Mouse (Mus musculus) urinary bladder, postnatal 10 days (tissue): Measurements from ENCODE around the gene Rhoh.
A peak's percentile ranks its signal among the peaks of the same experiment; 100 is the strongest.

Experiments
- DNase-seq: peaks from one replicate; pipeline ENCODE4 v3.0.0; 2022; ENCODE audit warnings: low spot score

Gene Rhoh

DNA sequence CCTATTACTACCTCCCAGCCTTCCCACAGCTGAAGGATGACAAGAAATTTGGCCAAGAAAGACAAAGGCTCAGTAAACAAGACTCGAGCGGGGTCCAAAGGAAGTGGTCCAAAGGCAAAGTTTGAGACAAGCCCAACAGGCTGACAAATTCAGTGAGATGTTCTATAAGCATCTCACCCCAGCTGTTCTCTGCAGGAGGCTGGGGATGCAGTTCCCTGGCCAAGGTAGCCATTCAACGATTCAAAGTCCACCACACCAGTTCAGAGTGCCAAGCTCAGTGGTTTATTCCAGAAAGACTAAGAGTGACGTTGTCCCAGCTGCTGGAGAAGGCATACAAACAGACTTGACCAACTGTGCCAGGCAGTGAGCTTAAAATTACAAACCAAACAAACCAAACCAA, 69.2 kb downstream of the Rhoh start:
- DNase-seq, result no peak

DNA sequence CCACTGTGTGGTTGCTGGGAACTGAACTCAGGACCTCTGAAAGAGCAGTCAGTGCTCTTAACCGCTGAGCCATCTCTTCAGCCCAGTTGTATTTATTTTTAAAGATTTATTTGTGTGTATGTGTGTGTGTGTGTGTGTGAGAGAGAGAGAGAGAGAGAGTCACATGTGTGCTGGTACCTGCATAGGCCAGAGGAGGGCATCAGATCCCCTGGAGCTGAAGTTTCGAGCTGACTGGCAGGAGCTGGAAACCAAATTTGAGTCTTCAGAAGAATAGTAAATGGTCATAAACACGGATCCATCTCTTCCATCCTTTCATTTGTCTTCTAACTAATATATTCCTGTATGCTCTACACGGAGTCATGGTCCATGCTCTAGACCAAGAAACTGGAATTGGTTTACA, 72.2 kb downstream of the Rhoh start:
- no peak for DNase-seq

DNA sequence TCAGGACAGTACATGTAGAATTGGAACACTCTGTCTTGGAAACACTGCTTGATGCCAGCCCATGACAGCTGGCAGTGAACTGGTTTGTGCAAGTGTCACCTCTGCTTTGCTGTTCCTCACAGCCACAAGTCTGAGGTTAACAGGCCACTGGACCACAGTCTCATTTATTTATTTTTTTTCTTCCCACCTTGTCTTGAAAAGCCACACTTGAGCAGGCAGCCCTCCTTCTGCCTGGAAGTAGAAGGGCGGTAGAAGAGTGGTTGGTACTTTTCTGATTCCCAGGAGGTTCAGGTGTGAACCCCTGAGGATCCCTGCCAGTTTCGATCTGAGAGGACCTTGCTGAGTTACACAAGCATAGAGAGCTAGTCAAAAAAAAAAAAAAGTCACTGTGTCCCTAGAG, 72.8 kb downstream of the Rhoh start:
- DNase-seq, result no peak

DNA sequence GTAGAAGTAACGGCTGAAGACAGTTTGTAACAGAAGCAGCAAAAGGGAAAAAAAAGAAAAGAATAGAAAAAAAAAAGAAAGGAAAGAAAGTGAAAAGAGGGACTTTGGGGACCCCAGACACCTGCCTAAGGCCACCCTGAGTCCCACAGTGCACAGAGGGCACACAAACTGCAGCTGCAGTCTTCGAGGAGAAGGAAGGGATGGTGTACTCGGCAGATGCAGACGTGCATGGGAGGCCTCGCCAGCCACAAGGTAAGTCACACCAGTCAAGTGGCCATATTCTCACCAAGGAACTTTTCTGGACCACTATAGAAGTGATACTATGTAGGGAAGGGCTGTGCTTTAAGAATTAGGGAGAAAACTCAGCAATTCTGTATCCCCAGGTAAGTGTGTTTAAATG, 73.8 kb downstream of the Rhoh start, which contains the start of gene Chrna9:
TSS of gene Chrna9 (plus strand) at position 139 of the 400 bp plus-strand sequence.
- DNase-seq, result no peak

DNA sequence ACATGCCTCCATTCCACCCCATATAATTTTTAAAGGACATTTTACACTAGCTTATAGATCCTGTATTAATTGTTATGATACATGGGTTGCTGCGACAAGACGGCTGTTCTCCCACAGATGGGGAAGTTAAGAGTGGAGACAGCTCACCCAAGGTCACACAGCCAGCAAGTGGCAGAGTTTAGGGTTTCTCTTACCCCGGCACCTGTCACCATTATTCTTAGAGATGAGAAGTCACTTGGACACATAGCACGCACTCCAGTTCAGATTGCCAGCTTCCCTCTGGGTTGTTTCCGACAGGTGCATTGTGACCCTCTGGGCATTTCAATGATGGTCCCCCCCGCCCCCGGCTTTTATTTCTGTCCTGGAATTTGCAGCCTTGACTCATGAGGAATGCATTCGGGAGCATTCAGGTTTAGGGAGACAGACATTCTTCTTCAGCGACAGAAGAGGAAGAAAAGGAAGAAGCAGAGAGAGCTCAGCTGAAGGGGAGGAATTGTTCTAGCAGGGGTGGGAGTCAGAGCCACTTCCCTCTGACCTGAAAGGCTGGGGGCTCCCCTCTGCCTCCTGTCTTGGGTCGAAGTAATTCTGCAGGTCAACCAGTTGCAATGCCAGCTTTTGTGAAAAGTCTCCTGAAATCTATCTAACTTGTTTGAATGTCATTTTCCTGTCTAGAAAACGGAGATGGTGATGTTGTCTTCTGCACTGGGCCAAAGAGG, 76.2 kb downstream of the Rhoh start:
- DNase-seq, result no peak

DNA sequence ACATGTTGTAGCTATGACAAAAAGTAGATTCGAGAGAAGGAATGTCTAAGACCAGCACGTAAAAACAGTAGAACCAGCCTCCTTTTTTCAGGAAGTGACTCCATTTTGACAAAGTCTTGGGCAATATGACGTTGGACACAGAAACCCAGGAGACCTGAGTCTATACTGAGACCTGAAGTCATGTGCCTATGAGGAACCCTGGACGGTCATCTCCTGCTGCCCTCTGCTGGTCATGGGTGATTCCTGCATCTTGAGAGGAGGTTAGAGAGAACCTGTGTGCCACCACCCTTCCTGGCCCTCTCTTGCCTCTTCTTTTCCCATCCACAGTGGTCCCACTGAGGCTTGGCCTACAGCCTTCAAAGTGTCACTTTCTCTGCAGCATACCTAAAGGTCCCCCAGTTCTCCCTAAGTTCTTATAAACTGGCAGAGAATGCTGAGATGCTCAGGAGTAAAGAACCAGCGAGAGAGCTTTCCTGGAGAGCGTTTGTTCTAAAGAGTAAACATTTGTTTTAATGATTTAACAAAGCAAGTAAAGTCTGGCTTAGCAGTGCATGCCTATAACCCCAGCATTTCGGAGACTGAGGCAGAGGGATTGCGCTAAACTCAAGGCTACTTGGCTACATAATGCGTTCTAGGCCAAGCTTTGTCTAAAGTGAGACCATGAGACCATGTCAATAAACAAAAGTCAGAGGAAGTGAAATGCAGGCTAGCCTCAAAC, 77.1 kb downstream of the Rhoh start:
- DNase-seq, result peak; percentile 57

DNA sequence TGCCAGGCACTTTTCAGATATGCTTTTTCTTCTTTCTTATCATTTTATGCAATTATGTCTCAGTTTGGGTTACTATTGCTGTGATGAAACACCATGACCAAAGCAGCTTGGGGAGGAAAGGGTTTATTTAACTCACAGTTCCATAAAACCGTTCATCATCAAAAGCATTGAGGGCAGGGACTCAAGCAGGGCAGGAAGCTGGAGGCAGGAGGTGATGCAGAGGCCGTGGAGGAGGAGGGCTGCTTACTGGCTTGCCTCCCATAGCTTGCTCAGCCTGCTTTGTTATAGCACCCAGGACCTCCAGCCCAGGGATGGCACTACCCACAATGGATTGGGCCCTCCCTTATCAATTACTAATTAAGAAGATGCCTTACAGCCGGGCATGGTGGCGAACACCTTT, 80.1 kb downstream of the Rhoh start:
- no peak for DNase-seq
